Mouse (Mus musculus) induced T-regulatory cell, adult 2 months (primary cell): ENCODE measurements around the gene Cask.

Source experiments
- DNase-seq: peaks from one replicate; pipeline ENCODE4 v3.0.0-alpha.2; 2012; ENCODE audit warnings: low read depth

Cask gene

GRCm38 (mm10) chrX:13622654-13623053 lies 228.5 kb downstream of the Cask start:
- peak; percentile 34 for DNase-seq

- no peak for DNase-seq
Measured at GRCm38 (mm10) chrX:13621473-13621872, 229.7 kb downstream of the Cask start.

DNA sequence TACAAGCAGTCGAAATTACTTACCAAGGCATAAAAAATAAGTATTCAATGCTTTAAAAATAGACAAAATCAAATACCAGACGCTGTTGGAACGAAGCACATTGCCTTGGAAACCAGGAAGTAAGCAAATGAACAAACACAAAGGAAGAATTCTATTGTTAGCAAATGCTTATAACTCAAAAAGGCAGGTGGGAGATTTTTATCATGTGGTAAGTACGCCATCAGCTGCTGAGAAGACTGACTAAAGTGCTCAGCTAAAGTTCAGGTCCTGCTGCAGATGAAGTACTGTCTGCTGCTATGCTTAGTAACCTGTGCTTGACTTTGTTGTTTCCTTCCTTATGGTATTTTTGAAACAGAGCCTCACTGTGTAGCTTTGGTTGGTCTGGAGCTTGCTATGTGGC lies 232.7 kb downstream of the Cask start:
- DNase-seq: peak; percentile 11

- no peak for DNase-seq
Measured at GRCm38 (mm10) chrX:13617294-13617693, 233.9 kb downstream of the Cask start.

DNA sequence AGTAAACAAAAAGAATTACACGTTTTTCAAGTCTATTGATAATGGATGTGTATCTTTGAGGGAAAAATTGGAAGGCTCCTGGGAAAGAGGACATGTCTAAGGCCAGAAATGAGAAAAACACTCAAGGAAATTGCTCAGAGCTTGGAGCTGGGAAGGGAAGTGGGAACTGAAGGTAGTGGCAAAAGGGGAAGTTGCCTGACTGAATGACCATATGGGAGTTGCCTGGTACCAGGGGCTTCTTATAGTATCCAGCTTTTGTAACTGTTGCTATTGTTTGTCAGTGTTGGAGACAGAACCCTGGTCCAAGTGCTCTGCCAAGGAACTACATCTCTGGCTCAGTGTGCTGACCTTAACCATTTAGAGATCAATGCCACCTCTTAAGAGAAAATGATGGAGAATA lies 234.4 kb downstream of the Cask start:
- DNase-seq: no peak

DNA sequence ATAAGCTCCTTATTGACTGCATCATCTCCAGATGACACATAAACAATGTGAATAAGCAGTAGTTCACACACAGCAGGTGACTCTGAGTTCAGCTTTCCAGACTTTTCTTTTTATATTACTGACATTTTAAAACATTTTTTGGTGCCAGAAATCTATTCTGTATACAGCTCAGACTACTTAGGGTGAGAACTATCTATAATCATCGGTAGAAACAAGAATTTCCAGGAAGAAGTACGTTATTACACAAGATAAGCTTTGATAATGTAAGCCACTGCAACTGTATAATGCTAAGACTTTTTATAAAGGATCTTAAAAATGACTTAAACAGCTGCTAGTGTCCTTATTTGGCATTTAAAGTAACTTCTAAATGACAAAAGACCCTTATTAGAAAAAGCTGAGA lies 239.1 kb downstream of the Cask start:
- DNase-seq: no peak

DNA sequence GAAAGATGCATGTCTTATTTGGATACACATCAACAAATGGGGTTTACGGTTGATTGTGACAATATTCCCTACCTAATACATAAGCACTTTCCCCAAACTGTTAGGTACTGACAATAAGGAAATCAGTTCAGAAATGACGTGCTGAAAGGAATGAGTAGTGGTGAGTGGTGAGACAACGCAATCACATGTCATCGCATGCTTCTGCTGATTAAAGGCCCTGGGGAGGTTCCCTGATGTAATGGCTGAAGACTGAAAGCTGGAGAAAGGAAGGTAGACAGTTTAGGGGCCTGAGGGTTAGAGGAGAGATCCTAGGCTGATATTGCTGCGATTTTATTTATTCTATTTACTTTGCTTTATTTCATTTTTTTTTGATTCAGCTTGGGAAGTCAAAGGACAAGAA lies 240.1 kb downstream of the Cask start:
- DNase-seq: no peak

GRCm38 (mm10) chrX:13607752-13608151 lies 243.4 kb downstream of the Cask start:
- peak; percentile 19 for DNase-seq

GRCm38 (mm10) chrX:13606741-13607140 lies 244.4 kb downstream of the Cask start:
- DNase-seq: no peak

- DNase-seq: no peak
Measured at GRCm38 (mm10) chrX:13599966-13600365, 251.2 kb downstream of the Cask start.

DNA sequence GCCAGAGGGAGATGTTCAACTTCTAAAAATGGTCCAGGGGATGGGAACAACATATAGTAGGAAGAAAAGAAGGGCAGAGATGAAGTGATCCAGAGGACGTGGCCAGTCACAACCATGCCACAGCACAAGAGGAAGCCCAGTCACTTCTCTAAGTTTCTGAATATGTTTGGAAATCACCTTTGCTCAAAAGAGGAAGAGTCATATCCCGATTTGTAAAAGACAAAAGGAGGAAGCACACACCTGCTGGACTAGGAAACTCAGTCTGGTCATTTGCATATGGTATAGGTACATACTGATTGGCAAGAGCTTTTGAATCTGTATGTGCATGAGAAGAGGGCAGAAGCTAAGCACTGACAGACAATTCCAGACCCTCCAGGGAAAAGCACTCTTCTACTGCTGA lies 251.8 kb downstream of the Cask start:
- no peak for DNase-seq

DNA sequence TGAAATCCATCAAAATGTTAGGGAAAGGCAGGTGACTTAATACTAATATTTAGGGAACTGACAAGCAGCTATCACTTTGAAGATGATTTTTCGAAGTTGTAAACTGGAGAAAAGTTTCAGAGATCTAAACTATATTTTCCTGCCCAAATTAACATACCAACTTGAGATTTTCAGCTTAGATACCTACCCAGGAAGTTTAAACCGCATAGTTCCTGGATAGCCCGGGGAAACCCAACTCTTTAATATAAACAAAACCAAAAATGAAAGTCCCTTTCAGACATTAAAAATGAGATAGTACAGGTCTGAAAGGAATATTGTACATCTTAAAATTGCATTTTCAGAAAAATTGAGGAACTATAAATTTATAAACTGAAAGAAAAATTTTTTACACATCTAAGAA lies 273.5 kb downstream of the Cask start:
- peak; percentile 69 for DNase-seq

- DNase-seq: peak; percentile 33
Measured at GRCm38 (mm10) chrX:13576606-13577005, 274.6 kb downstream of the Cask start.

- no peak for DNase-seq
Measured at GRCm38 (mm10) chrX:13574872-13575271, 276.3 kb downstream of the Cask start.

DNA sequence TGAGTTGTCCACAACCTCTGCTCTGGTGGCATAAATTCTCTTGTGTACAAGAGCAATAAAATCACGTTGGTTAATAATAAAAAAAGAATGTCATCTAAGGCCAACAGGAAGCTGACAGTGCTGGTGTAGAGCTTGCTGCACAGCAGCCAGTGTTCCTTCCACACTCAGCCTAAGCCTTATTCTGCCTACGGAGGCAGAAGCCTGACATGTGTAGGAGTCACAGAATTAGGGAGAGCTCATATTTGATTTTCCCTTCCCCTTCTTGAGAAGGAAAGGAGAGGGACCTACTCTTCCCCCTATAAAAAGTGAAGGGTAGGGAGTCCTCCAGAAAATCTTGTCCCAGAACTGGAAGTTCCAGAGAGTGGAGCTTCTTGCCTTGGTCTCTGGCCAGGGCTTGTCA lies 276.9 kb downstream of the Cask start:
- no peak for DNase-seq

DNA sequence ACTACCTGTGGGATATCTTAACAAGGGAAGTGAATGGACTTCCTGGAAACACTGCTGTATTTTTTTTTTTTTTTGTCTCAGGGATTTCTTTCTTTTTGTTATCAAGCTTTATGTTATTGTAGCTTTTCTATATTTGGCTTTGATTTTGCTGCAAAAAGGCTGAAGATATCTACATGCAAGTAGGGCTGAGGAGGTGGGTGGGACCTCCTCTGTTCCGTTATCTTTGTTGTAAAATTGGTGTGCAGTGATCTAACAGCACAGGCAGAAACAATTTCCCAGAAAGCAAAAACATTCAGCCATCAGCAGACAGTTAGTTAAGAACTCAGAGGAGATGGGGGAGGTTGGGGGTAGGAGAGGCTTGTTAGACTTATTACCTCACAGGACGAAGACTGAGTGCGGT lies 296.7 kb downstream of the Cask start:
- DNase-seq: no peak

GRCm38 (mm10) chrX:13552288-13552687 lies 298.9 kb downstream of the Cask start:
- peak; percentile 32 for DNase-seq

DNA sequence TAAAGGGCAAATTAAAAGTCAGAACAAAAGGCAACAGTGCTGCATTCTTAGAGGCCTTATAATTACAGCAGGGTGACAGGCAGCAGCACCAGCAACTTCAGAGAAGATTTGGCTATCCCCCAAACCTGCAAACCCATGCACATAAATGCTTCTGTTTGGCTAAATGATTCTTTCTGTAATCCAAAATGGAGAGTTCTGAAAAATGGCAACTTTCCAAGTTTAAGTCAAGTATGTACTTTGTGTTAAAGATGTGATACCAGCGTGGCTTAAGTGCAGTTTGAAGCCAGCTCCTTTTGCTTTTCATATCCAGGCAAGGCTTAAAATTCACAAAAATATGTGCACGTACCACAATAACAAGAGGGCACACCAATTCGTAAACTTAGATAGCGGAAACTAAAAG lies 299.6 kb downstream of the Cask start:
- no peak for DNase-seq

DNA sequence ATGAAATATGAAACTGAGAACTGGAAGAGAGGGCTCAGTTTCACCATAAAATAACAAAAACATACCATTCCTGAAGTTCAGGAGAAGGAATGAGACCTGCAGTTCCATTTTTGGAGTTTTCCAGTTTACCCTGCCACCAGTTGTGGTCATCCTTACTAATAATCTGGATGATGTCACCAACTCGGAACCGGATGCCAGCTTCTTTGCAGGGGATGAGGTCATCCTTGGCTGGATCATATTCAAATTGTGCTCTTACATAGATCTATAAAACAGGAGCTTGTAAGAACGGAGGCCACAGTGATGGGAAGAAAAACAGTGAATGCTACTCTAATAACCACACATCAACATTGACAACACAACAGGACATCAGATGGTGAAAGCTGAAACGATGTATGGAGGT lies 302.1 kb downstream of the Cask start:
- no peak for DNase-seq

DNA sequence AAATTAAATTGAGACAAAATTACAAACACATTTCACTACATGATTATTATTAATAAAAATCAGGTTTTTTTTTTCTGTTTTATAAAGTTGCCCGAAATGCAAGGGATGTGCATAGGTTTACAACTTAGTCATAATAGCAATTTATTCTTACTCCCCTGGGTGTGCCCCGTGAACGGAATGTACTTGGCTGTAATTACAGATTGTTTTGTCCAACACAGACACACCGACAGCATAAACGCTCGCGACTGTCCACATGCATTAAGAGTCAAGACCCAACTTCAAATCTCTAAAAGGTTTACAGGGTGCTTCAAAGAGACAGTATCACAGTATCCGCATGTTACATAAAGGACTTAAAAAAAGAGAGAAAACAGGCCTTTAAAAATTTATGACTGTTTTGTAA lies 329.9 kb downstream of the Cask start:
- DNase-seq: no peak

DNA sequence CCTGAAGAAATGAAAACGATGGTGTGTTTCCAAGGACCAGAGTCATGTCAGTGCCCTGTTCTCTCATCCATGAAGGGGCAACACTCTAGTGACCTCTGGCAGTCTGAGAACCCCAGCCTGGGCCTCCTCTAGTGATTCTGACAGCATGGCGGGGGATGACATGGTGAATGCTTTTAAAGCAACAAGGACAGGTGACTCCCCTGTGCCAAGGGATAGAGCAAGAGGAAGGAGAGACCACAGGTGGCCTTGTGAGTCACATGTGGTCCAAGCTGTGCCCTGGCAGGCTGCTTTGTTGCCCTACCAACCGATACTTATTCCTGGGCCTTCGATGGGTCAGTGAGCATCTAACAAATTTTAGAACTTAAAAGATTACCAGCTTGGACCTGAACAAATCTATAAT lies 330.6 kb downstream of the Cask start:
- DNase-seq: no peak

GRCm38 (mm10) chrX:13519408-13519783 lies 331.8 kb downstream of the Cask start:
- DNase-seq: no peak

- no peak for DNase-seq
Measured at GRCm38 (mm10) chrX:13518781-13519407, 332.3 kb downstream of the Cask start.

DNA sequence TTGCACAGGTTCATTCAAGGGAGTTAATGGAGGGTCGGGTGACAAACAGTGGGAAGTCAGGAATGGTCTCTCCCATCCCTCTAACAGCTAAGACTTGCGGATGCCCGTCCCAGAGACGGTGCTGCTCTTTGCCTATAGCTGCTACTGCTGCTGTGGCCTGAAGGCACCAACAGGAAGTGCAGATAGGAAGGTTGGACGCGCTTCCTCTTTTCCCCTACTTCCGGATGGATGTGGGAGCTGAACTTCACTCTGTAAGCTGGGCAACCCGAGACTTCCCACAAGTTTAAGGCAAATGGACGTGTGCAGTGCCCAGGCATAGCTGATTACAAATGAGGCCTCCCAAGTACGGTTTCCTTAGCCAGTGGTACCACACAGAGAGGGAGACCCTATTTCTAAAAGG lies 333.1 kb downstream of the Cask start:
- no peak for DNase-seq

DNA sequence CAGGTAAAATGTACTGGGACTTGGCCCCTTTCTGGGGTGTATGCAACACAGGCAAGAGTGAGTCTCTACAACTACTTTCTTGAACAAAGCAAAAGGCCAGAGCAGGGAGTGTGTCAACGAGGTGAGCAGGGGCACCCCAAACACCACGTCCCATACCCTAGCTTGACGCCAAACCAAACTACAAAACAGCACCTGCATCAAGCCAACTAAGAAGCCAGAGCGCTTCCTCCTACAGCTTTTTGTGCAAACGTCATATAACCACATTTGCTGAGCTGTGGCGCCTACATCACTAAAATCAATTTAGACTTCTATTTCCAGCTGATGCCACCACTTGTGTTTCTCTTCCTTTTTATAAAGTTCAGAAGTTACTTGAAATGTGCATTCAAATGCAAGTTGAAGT lies 334.7 kb downstream of the Cask start:
- peak; percentile 12 for DNase-seq
